10 mouse cellular contexts compared by ENCODE assay signal in genomic region chr1:60000319-60000718, GRCm38 (mm10). TPM values are rescaled to one million over a fixed set of nuclear protein-coding genes. Genes with fewer than 3 reads are reported as not detected.
DNase-seq lines count a peak whose midpoint lies in the region; ATAC-seq and TF ChIP-seq lines count a peak whose summit lies in the region.
"Had no signal": no experiment of that assay in that cellular context is flagged by ENCODE, and none has a peak within 500 bp of the region (broad histone marks: within the 10 kb centered on the region; RNA-seq: fewer than 3 reads in every experiment).

No protein-coding gene starts in this region.

- peak; percentile 58 for TF ChIP-seq CTCF in liver, postnatal 0 days (IDR thresholded peaks at IDR 0.05; ENCODE audit: low read depth)
- peak; percentile 48; the same call in 1 of the 2 replicates for TF ChIP-seq CTCF in cortical plate, adult 2 months (IDR thresholded peaks at IDR 0.05; ENCODE audit: extremely low read depth, insufficient read depth, low read length)

- H3K27me3 ChIP-seq in liver, postnatal 0 days (ENCODE audit: insufficient read depth, low read length), result no peaks in the 10 kb centered on the region
- H3K27me3 ChIP-seq in liver, embryonic 11.5 days (replicated peaks; ENCODE audit: control insufficient read depth, insufficient read depth, low read length), result no peaks in the 10 kb centered on the region
- no peaks in the 10 kb centered on the region for H3K27me3 ChIP-seq in forebrain, embryonic 16.5 days (replicated peaks; ENCODE audit: control insufficient read depth, insufficient read depth, low read length)

- no peak for DNase-seq in frontal cortex, postnatal 25 days (ENCODE audit: low spot score in 2 of 2)
- no peak for DNase-seq in liver, postnatal 0 days
- DNase-seq in liver, embryonic 11.5 days (ENCODE audit: low spot score), result no peak
- DNase-seq in retina, embryonic 14.5 days (ENCODE audit: low spot score), result peak; percentile 38
- DNase-seq in thymus, postnatal 4 days, result no peak
- DNase-seq: left cerebral cortex, postnatal 4 days; right cerebral cortex, postnatal 4 days had no signal

- TF ChIP-seq EP300 in liver, postnatal 0 days (IDR thresholded peaks at IDR 0.05; ENCODE audit: low read depth), result no peak

- TF ChIP-seq POLR2A in cortical plate, adult 2 months (IDR thresholded peaks at IDR 0.05; ENCODE audit: extremely low read depth, insufficient read depth, low read length), result no peak

- H3K9me3 ChIP-seq in liver, postnatal 0 days (ENCODE audit: low read length), result no peaks in the 10 kb centered on the region
- no peaks in the 10 kb centered on the region for H3K9me3 ChIP-seq in liver, embryonic 11.5 days (ENCODE audit: control insufficient read depth, low read length)
- H3K9me3 ChIP-seq in forebrain, embryonic 16.5 days (ENCODE audit: control insufficient read depth, low read length), result no peaks in the 10 kb centered on the region

- H3K27ac ChIP-seq in liver, postnatal 0 days (ENCODE audit: low read depth), result no peak overlapping the region
- H3K27ac ChIP-seq in liver, embryonic 11.5 days (ENCODE audit: low read depth, low read length), result no peak overlapping the region
- no peak overlapping the region for H3K27ac ChIP-seq in cortical plate, adult 2 months (ENCODE audit: insufficient read depth, low read length)
- no peak overlapping the region for H3K27ac ChIP-seq in forebrain, embryonic 16.5 days (ENCODE audit: low read length)

- no peak overlapping the region for H3K4me3 ChIP-seq in liver, postnatal 0 days (ENCODE audit: low read depth, low read length)
- H3K4me3 ChIP-seq in liver, embryonic 11.5 days (ENCODE audit: low read depth, low read length), result no peak overlapping the region
- no peak overlapping the region for H3K4me3 ChIP-seq in cortical plate, adult 2 months (ENCODE audit: insufficient read depth, low read length)
- no peak overlapping the region for H3K4me3 ChIP-seq in forebrain, embryonic 16.5 days (replicated peaks; ENCODE audit: low read length)

- no peaks in the 10 kb centered on the region for H3K4me1 ChIP-seq in liver, postnatal 0 days (ENCODE audit: insufficient read depth)
- H3K4me1 ChIP-seq in liver, embryonic 11.5 days (replicated peaks; ENCODE audit: control insufficient read depth, insufficient read depth, low read length), result no peaks in the 10 kb centered on the region
- H3K4me1 ChIP-seq in cortical plate, adult 2 months (ENCODE audit: control insufficient read depth, insufficient read depth, low read length), result no peaks in the 10 kb centered on the region
- no peaks in the 10 kb centered on the region for H3K4me1 ChIP-seq in forebrain, embryonic 16.5 days (replicated peaks; ENCODE audit: control insufficient read depth, insufficient read depth, low read length)

- ATAC-seq in frontal cortex, adult (ENCODE audit: low TSS enrichment), result peak; percentile 76; the same call in 1 of the 2 replicates
- ATAC-seq in liver, postnatal 0 days, result no peak
- ATAC-seq in liver, embryonic 11.5 days (replicated peaks; ENCODE audit: low FRiP score), result no peak
- ATAC-seq in forebrain, embryonic 16.5 days, result no peak

- H3K9ac ChIP-seq in liver, postnatal 0 days (replicated peaks), result no peak overlapping the region
- H3K9ac ChIP-seq in liver, embryonic 11.5 days (ENCODE audit: low read depth, low read length), result no peak overlapping the region
- no peak overlapping the region for H3K9ac ChIP-seq in forebrain, embryonic 16.5 days (replicated peaks; ENCODE audit: low read depth, low read length)

- no peaks in the 10 kb centered on the region for H3K36me3 ChIP-seq in liver, postnatal 0 days (replicated peaks; ENCODE audit: insufficient read depth, low read length)
- H3K36me3 ChIP-seq in liver, embryonic 11.5 days (ENCODE audit: control insufficient read depth, insufficient read depth, low read length), result no peaks in the 10 kb centered on the region
- H3K36me3 ChIP-seq in forebrain, embryonic 16.5 days (ENCODE audit: control insufficient read depth, insufficient read depth), result no peaks in the 10 kb centered on the region

- 36% methylated on average over 2 of the region's 2 CpGs for WGBS in liver, postnatal 0 days (ENCODE audit: insufficient replicate concordance)
- WGBS in liver, embryonic 11.5 days, result 34% methylated on average over 2 of the region's 2 CpGs
- WGBS in forebrain, embryonic 16.5 days, result 54% methylated on average over 2 of the region's 2 CpGs

- H3K4me2 ChIP-seq in liver, postnatal 0 days (ENCODE audit: low read depth, low read length), result no peak overlapping the region
- no peak overlapping the region for H3K4me2 ChIP-seq in liver, embryonic 11.5 days
- H3K4me2 ChIP-seq in forebrain, embryonic 16.5 days (ENCODE audit: low read length), result no peak overlapping the region

RNA-seq across cellular contexts. Expression of gene Ica1l, which starts 42.7 kb away (rescaled TPM):
- polyA plus RNA-seq in liver, postnatal 0 days (2015; fragmentation: Nextera tagmentation; extraction: Ambion mirVana), result 0.16 and 0.26 TPM in 2 replicates
- 0.92 and 1.1 TPM in 2 replicates for polyA plus RNA-seq in liver, embryonic 11.5 days (2014; fragmentation: Nextera tagmentation; extraction: Ambion mirVana)
- 30.0 and 35.6 TPM in 2 replicates for polyA plus RNA-seq in cortical plate, adult 2 months (2012; rRNA removed)
- 25.4 and 31.4 TPM in 2 replicates for polyA plus RNA-seq in forebrain, embryonic 16.5 days (2015; fragmentation: Nextera tagmentation; extraction: Ambion mirVana)

Comparison
In these comparisons a context has a peak if more than half of its experiments do, and no peak if none do; other contexts are left out.
1. RNA of gene Ica1l, which starts 42.7 kb away (polyA plus RNA-seq): 25.4 to 31.4 TPM in forebrain, embryonic 16.5 days and 30.0 to 35.6 TPM in cortical plate, adult 2 months; 0.92 to 1.1 TPM in liver, embryonic 11.5 days and 0.16 to 0.26 TPM in liver, postnatal 0 days; every median in the first group is over 10 times any median in the second.